Mouse (Mus musculus) v-Abl transformed pro-B cells (cell line): ENCODE data around the gene 4932411N23Rik.
"Not testable (repeated sequence)": the region's sequence is repeated elsewhere in the genome, so short reads cannot be mapped to it uniquely, and the experiment has no call there.

ENCODE experiments used
- in situ Hi-C, 2 experiments: fragments of 400-800 bp; cut with MboI; formaldehyde crosslinking; loops; one replicate each; pipeline ENCODE4 v1.15.1; 2025; ENCODE audit not compliant: unreplicated experiment in 2 of 2

Gene 4932411N23Rik

DNA sequence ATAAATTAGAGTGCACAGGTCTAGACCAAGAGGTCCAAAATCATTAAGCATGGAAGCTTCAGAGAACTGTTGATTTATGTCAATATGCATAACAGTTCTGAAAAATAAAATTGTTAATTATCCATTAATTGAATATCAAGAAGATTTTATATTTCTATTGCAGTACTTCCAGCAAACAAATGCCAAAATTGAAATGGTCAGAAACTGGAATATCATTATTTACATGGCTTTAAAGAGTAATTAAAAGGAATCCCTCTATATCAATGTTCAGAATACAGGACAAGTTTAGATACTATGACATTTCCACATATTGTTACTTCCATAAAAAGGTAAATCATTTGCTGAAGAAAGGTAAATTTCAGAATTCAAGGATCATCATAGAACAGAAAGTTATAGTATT, at the start of gene 4932411N23Rik:
Gene 4932411N23Rik (minus strand): TSS at position 101 of the 400 bp plus-strand sequence.
- in situ Hi-C loops = no loop called here

- in situ Hi-C loops = no loop called here
Observed at GRCm38 (mm10) chrX:126779895-126780294, 35.8 kb downstream of the 4932411N23Rik start.

DNA sequence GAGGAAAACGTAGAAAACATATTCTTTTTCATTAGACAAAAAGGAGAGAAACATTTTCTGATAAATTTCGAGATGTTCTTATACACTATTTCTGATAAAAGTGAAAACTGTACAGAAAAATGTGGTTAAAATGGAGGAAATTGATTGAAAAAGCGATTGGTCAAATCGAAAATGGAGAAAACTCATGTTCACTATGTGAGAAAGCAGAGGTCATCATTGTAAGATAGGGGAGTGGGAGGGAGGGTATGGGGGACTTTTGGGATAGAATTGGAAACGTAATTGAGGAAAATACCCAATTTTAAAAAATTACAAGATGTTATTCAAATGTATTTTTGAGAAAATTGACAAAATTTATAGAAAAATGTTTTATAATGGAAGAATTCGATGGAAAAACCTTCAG, 38.0 kb downstream of the 4932411N23Rik start:
- in situ Hi-C loops = not testable (repeated sequence)

DNA sequence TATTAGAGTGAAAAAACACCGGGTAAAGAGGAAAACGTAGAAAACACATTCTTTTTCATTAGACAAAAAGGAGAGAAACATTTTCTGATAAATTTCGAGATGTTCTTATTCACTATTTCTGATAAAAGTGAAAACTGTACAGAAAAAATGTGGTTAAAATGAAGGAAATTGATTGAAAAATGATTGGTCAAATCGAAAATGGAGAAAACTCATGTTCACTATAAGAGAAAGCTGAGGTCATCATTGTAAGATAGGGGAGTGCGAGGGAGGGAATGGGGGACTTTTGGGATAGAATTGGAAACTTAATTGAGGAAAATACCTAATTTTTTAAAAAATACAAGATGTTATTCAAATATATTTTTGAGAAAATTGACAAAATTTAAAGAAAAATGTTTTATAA, 40.8 kb downstream of the 4932411N23Rik start:
- in situ Hi-C loops = not testable (repeated sequence)

GRCm38 (mm10) chrX:126773511-126773910, 42.2 kb downstream of the 4932411N23Rik start:
- in situ Hi-C loops = not testable (repeated sequence)
